Mouse (Mus musculus) ES-Bruce4 (cell line): ENCODE results near the gene Rps27l. TPM values are rescaled to one million over a fixed set of nuclear protein-coding genes. Genes with fewer than 3 reads are reported as not detected.

Experiments used
- H3K27ac ChIP-seq: 2 replicates; pipeline ENCODE4 v1.5.1; 2012; ENCODE audit warnings: low read length, inconsistent platforms; ENCODE audit not compliant: insufficient read depth
- H3K27me3 ChIP-seq: 2 replicates; pipeline ENCODE4 v1.6.1; 2012; ENCODE audit warnings: mild to moderate bottlenecking, low read length, inconsistent platforms; ENCODE audit not compliant: control insufficient read depth, poor library complexity, insufficient read depth, severe bottlenecking
- H3K36me3 ChIP-seq: 2 replicates; pipeline ENCODE4 v1.6.1; 2012; ENCODE audit warnings: inconsistent platforms, mild to moderate bottlenecking, low read length, moderate library complexity; ENCODE audit not compliant: control insufficient read depth, poor library complexity, insufficient read depth, severe bottlenecking
- H3K4me1 ChIP-seq: one replicate; pipeline ENCODE4 v1.8.1; 2011; ENCODE audit warnings: low read length; ENCODE audit not compliant: control insufficient read depth, insufficient read depth
- H3K4me3 ChIP-seq: 2 replicates; pipeline ENCODE4 v1.5.1; 2011; ENCODE audit warnings: low read depth, mild to moderate bottlenecking, low read length
- H3K9ac ChIP-seq: 2 replicates; pipeline ENCODE4 v1.6.1; 2012; ENCODE audit warnings: low read depth, mild to moderate bottlenecking, inconsistent platforms; ENCODE audit not compliant: poor library complexity, severe bottlenecking
- H3K9me3 ChIP-seq: replicated peaks from 2 replicates; pipeline ENCODE4 v1.6.1; 2012; ENCODE audit warnings: mild to moderate bottlenecking, low read length, inconsistent platforms; ENCODE audit not compliant: control insufficient read depth, poor library complexity, insufficient read depth, severe bottlenecking
- CTCF ChIP-seq: IDR thresholded peaks from one replicate; pipeline ENCODE4 v1.8.1; 2011; ENCODE audit warnings: low read depth, low read length
- EP300 ChIP-seq: IDR thresholded peaks from 2 replicates; pipeline ENCODE4 v1.6.1; 2011; ENCODE audit warnings: low read depth, low read length; ENCODE audit not compliant: insufficient read depth
- POLR2A ChIP-seq: IDR thresholded peaks from one replicate; pipeline ENCODE4 v1.8.1; 2011; ENCODE audit warnings: low read length; ENCODE audit not compliant: insufficient read depth
- polyA plus RNA-seq: library from polyadenylated mRNA; stranded (reverse); fragments of >200 nt; gene quantifications from 2 replicates; pipeline ENCODE4 v1.2.4, GENCODE M21; 2011; ENCODE audit warnings: low read depth; ENCODE audit not compliant: missing spikeins, insufficient read depth, insufficient read length

The Rps27l gene
- polyA plus RNA-seq, 1 experiment: 880 TPM

GRCm38 (mm10) chr9:66948536-66948935 is 2.6 kb downstream of the Rps27l start:
- Histone ChIP-seq H3K9me3 (no peaks in the 10 kb centered on the region), H3K9ac (no peak overlapping the region), H3K36me3 (peaks cover 20% of the 10 kb centered on the region), H3K4me3 (no peak overlapping the region), H3K4me1 (no peaks in the 10 kb centered on the region), H3K27me3 (no peaks in the 10 kb centered on the region), H3K27ac (no peak overlapping the region)
- TF ChIP-seq EP300 (no peak), CTCF (no peak), POLR2A (no peak)

- TF ChIP-seq POLR2A: no peak
- no peak for TF ChIP-seq CTCF
- TF ChIP-seq EP300: no peak
- peaks cover 20% of the 10 kb centered on the region for H3K36me3 ChIP-seq
- no peaks in the 10 kb centered on the region for H3K4me1 ChIP-seq
- H3K27me3 ChIP-seq: no peaks in the 10 kb centered on the region; the same call in 1 of the 2 replicates
- no peaks in the 10 kb centered on the region for H3K9me3 ChIP-seq
- no peak overlapping the region for H3K9ac ChIP-seq
- H3K4me3 ChIP-seq: no peak overlapping the region
- H3K27ac ChIP-seq: no peak overlapping the region
Measured at GRCm38 (mm10) chr9:66952321-66952720, 6.4 kb downstream of the Rps27l start.

GRCm38 (mm10) chr9:66952886-66953285 is 7.0 kb downstream of the Rps27l start:
- Histone ChIP-seq H3K9ac (no peak overlapping the region), H3K9me3 (no peaks in the 10 kb centered on the region), H3K27ac (no peak overlapping the region), H3K27me3 (no peaks in the 10 kb centered on the region; the same call in 1 of the 2 replicates), H3K4me1 (no peaks in the 10 kb centered on the region), H3K36me3 (peaks cover 15% of the 10 kb centered on the region), H3K4me3 (no peak overlapping the region)
- no peak for TF ChIP-seq POLR2A
- TF ChIP-seq EP300: no peak
- no peak for TF ChIP-seq CTCF

GRCm38 (mm10) chr9:66957451-66957850 is 11.6 kb downstream of the Rps27l start:
- Histone ChIP-seq H3K36me3 (no peaks in the 10 kb centered on the region), H3K27me3 (no peaks in the 10 kb centered on the region; the same call in 1 of the 2 replicates), H3K9me3 (no peaks in the 10 kb centered on the region), H3K4me1 (no peaks in the 10 kb centered on the region), H3K4me3 (no peak overlapping the region), H3K27ac (no peak overlapping the region), H3K9ac (no peak overlapping the region)
- no peak for TF ChIP-seq POLR2A
- TF ChIP-seq EP300: no peak
- no peak for TF ChIP-seq CTCF

GRCm38 (mm10) chr9:66961478-66961877 is 15.6 kb downstream of the Rps27l start:
- Histone ChIP-seq H3K36me3 (no peaks in the 10 kb centered on the region), H3K27me3 (no peaks in the 10 kb centered on the region; the same call in 1 of the 2 replicates), H3K4me3 (no peak overlapping the region), H3K9me3 (no peaks in the 10 kb centered on the region), H3K27ac (no peak overlapping the region), H3K4me1 (no peaks in the 10 kb centered on the region), H3K9ac (no peak overlapping the region)
- TF ChIP-seq POLR2A (no peak), CTCF (no peak), EP300 (no peak)

- Histone ChIP-seq H3K36me3 (no peaks in the 10 kb centered on the region), H3K9me3 (no peaks in the 10 kb centered on the region), H3K4me1 (no peaks in the 10 kb centered on the region), H3K27ac (no peak overlapping the region), H3K27me3 (no peaks in the 10 kb centered on the region), H3K9ac (no peak overlapping the region), H3K4me3 (no peak overlapping the region)
- TF ChIP-seq POLR2A: no peak
- TF ChIP-seq CTCF: no peak
- TF ChIP-seq EP300: no peak
Measured at GRCm38 (mm10) chr9:66967492-66967891, 21.6 kb downstream of the Rps27l start.
